Mouse (Mus musculus) cortical plate, adult 2 months (tissue): ENCODE data around the gene Carmil3.

ENCODE experiments used
- CTCF ChIP-seq: fragments of 200-500 bp; IDR thresholded peaks from 2 replicates; pipeline ENCODE4 v1.5.1; 2011; ENCODE audit warnings: mild to moderate bottlenecking, control low read depth, low read length; ENCODE audit not compliant: insufficient read depth; ENCODE audit errors: extremely low read depth
- POLR2A ChIP-seq: fragments of 200-500 bp; IDR thresholded peaks from 2 replicates; pipeline ENCODE4 v1.6.1; 2011; ENCODE audit warnings: mild to moderate bottlenecking, low read length, control low read depth; ENCODE audit not compliant: insufficient read depth; ENCODE audit errors: extremely low read depth

- no peak for TF ChIP-seq CTCF
- TF ChIP-seq POLR2A = no peak
Observed at GRCm38 (mm10) chr14:55460297-55460696, 30.2 kb upstream of the Carmil3 start.
